Mouse (Mus musculus) thymus, adult 2 months (tissue): ENCODE measurements around the gene Fhit. TPM values are rescaled to one million over a fixed set of nuclear protein-coding genes. Genes with fewer than 3 reads are reported as not detected.

ENCODE experiments used
- DNase-seq: peaks from one replicate; pipeline ENCODE4 v3.0.0; 2021
- H3K27ac ChIP-seq: fragments of 200-500 bp; 2 replicates; pipeline ENCODE4 v1.5.1; 2012; ENCODE audit warnings: low read length, control low read depth; ENCODE audit not compliant: control insufficient read depth, insufficient read depth
- H3K27me3 ChIP-seq: fragments of 200-500 bp; 2 replicates; pipeline ENCODE4 v1.6.1; 2012; ENCODE audit warnings: mild to moderate bottlenecking, low read length, moderate library complexity, mixed read lengths; ENCODE audit not compliant: control insufficient read depth, insufficient read depth
- H3K36me3 ChIP-seq: fragments of 200-500 bp; 2 replicates; pipeline ENCODE4 v1.6.1; 2012; ENCODE audit warnings: mild to moderate bottlenecking, low read length, moderate library complexity; ENCODE audit not compliant: control insufficient read depth, insufficient read depth
- H3K4me1 ChIP-seq: fragments of 200-500 bp; replicated peaks from 2 replicates; pipeline ENCODE4 v1.6.1; 2012; ENCODE audit warnings: low read length; ENCODE audit not compliant: control insufficient read depth, insufficient read depth
- H3K4me3 ChIP-seq: fragments of 200-500 bp; 2 replicates; pipeline ENCODE4 v1.5.1; 2012; ENCODE audit warnings: mild to moderate bottlenecking, low read length, control low read depth, moderate library complexity; ENCODE audit not compliant: control insufficient read depth, insufficient read depth
- CTCF ChIP-seq: fragments of 200-500 bp; IDR thresholded peaks from 2 replicates; pipeline ENCODE4 v1.5.1; 2012; ENCODE audit warnings: mild to moderate bottlenecking, control low read depth, low read length, moderate library complexity, borderline replicate concordance; ENCODE audit not compliant: control insufficient read depth, poor library complexity, insufficient read depth; ENCODE audit errors: extremely low read depth
- POLR2A ChIP-seq: fragments of 200-500 bp; IDR thresholded peaks from 2 replicates; pipeline ENCODE4 v1.6.1; 2012; ENCODE audit warnings: mild to moderate bottlenecking, low read length, control low read depth, moderate library complexity; ENCODE audit not compliant: control insufficient read depth, poor library complexity, insufficient read depth; ENCODE audit errors: extremely low read depth
- WGBS: fragments of 180-500 bp; shearing (Covaris S2); methylation state at CpG from one replicate; pipeline ENCODE4 v1.1.7; 2018; 5-methylcytosine and 5-hydroxymethylcytosine counted together
- polyA plus RNA-seq: library from polyadenylated mRNA; depleted of rRNA; stranded (reverse); fragments of >200 nt; gene quantifications from 2 replicates; pipeline ENCODE4 v1.2.3, GENCODE M21; 2012

Fhit gene
- polyA plus RNA-seq, 1 experiment: 5.4 TPM

GRCm38 (mm10) chr14:10126536-10126935 lies 1035.3 kb downstream of the Fhit start:
- Histone ChIP-seq H3K27me3 (no peaks in the 10 kb centered on the region), H3K4me3 (no peak overlapping the region), H3K36me3 (no peaks in the 10 kb centered on the region), H3K4me1 (no peaks in the 10 kb centered on the region), H3K27ac (no peak overlapping the region)
- TF ChIP-seq CTCF (no peak), POLR2A (no peak)
- no peak for DNase-seq

GRCm38 (mm10) chr14:10122176-10122575 lies 1039.7 kb downstream of the Fhit start:
- TF ChIP-seq POLR2A (no peak), CTCF (no peak)
- H3K4me3 ChIP-seq: no peak overlapping the region
- no peak overlapping the region for H3K27ac ChIP-seq
- no peak for DNase-seq
- H3K36me3 ChIP-seq: no peaks in the 10 kb centered on the region
- 89% methylated on average over 4 of the region's 4 CpGs for WGBS
- H3K4me1 ChIP-seq: no peaks in the 10 kb centered on the region
- H3K27me3 ChIP-seq: no peaks in the 10 kb centered on the region

DNA sequence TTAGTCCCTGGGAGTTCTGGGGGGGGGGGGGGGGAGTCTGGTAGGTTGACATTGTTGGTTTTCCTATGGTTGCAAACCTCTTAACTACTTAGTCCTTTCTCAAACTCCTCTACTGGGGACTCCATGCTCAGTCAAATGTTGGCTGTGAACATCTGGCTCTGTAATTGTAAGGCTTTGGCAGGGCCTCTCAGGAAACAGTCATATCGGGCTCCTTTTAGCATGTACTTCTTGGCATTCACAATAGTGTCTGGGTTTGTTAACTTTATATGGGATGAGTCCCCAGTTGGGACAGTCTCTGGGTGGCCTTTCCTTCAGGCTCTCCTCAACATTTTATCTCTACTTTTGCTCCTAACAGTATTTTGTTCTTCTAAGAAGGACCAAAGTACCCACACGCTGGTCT lies 1065.6 kb downstream of the Fhit start:
- WGBS: 91% methylated on average over 2 of the region's 2 CpGs
- no peak overlapping the region for H3K27ac ChIP-seq
- no peaks in the 10 kb centered on the region for H3K36me3 ChIP-seq
- no peaks in the 10 kb centered on the region for H3K4me1 ChIP-seq
- TF ChIP-seq POLR2A: no peak
- no peak for TF ChIP-seq CTCF
- no peaks in the 10 kb centered on the region for H3K27me3 ChIP-seq
- DNase-seq: no peak
- no peak overlapping the region for H3K4me3 ChIP-seq

GRCm38 (mm10) chr14:10079062-10079461 lies 1082.8 kb downstream of the Fhit start:
- Histone ChIP-seq H3K36me3 (no peaks in the 10 kb centered on the region), H3K4me3 (no peak overlapping the region), H3K27ac (no peak overlapping the region), H3K27me3 (no peaks in the 10 kb centered on the region), H3K4me1 (no peaks in the 10 kb centered on the region)
- DNase-seq: no peak
- TF ChIP-seq CTCF: no peak
- TF ChIP-seq POLR2A: no peak
- 93% methylated on average over 3 of the region's 3 CpGs for WGBS

GRCm38 (mm10) chr14:10049947-10050346 lies 1111.9 kb downstream of the Fhit start:
- TF ChIP-seq POLR2A (no peak), CTCF (no peak)
- Histone ChIP-seq H3K27ac (no peak overlapping the region), H3K4me1 (no peaks in the 10 kb centered on the region), H3K4me3 (no peak overlapping the region), H3K27me3 (no peaks in the 10 kb centered on the region), H3K36me3 (no peaks in the 10 kb centered on the region)
- no peak for DNase-seq
- WGBS: 92% methylated on average over 3 of the region's 3 CpGs

- TF ChIP-seq CTCF (no peak), POLR2A (no peak)
- Histone ChIP-seq H3K4me3 (no peak overlapping the region), H3K4me1 (no peaks in the 10 kb centered on the region), H3K36me3 (no peaks in the 10 kb centered on the region), H3K27me3 (no peaks in the 10 kb centered on the region), H3K27ac (no peak overlapping the region)
- DNase-seq: no peak
- WGBS: 90% methylated on average over 2 of the region's 2 CpGs
Observed at GRCm38 (mm10) chr14:10047123-10047783, 1114.6 kb downstream of the Fhit start.
